Mouse (Mus musculus) intestine, embryonic 16.5 days (tissue): ENCODE measurements at regions not wholly inside any gene's neighbourhood (a gene's known extent, or its start where the extent isn't known, plus 50 kb on each side); places are given as distances from the start of the nearest gene placed in this dataset.

ENCODE experiments used
- ATAC-seq: fragments of 200-750 bp; cut with Nextera tagmentation; 2 replicates; pipeline ENCODE4 v1.8.0; 2017; ENCODE audit warnings: moderate TSS enrichment, moderate library complexity
- H3K27ac ChIP-seq: fragments of 300-500 bp; sonication (generic); 2 replicates; pipeline ENCODE4 v1.5.1; 2014; ENCODE audit warnings: mild to moderate bottlenecking, low read length
- H3K27me3 ChIP-seq: fragments of 300-500 bp; sonication (generic); replicated peaks from 2 replicates; pipeline ENCODE4 v1.6.1; 2014; ENCODE audit warnings: low read length, control low read depth, mixed read lengths; ENCODE audit not compliant: control insufficient read depth, insufficient read depth
- H3K36me3 ChIP-seq: fragments of 300-500 bp; sonication (generic); 2 replicates; pipeline ENCODE4 v1.6.1; 2014; ENCODE audit warnings: low read length, control low read depth; ENCODE audit not compliant: control insufficient read depth, insufficient read depth
- H3K4me1 ChIP-seq: fragments of 300-500 bp; sonication (generic); 2 replicates; pipeline ENCODE4 v1.6.1; 2014; ENCODE audit warnings: low read length, control low read depth, mixed read lengths; ENCODE audit not compliant: control insufficient read depth, insufficient read depth
- H3K4me2 ChIP-seq: fragments of 300-500 bp; sonication (generic); 2 replicates; pipeline ENCODE4 v1.6.1; 2014; ENCODE audit warnings: low read depth, low read length, control low read depth
- H3K4me3 ChIP-seq: fragments of 300-500 bp; sonication (generic); 2 replicates; pipeline ENCODE4 v1.5.1; 2014; ENCODE audit warnings: mild to moderate bottlenecking, low read length
- H3K9ac ChIP-seq: fragments of 300-500 bp; sonication (generic); 2 replicates; pipeline ENCODE4 v1.6.1; 2014; ENCODE audit warnings: low read depth, low read length
- H3K9me3 ChIP-seq: fragments of 300-500 bp; sonication (generic); 2 replicates; pipeline ENCODE4 v1.6.1; 2016; ENCODE audit warnings: low read length, control low read depth; ENCODE audit not compliant: control insufficient read depth
- WGBS: fragments of 180-500 bp; shearing (Covaris S2); extraction: QIAGEN DNeasy Blood & Tissue Kit; methylation state at CpG from one replicate; pipeline ENCODE4 v1.1.7; 2014; 5-methylcytosine and 5-hydroxymethylcytosine counted together

DNA sequence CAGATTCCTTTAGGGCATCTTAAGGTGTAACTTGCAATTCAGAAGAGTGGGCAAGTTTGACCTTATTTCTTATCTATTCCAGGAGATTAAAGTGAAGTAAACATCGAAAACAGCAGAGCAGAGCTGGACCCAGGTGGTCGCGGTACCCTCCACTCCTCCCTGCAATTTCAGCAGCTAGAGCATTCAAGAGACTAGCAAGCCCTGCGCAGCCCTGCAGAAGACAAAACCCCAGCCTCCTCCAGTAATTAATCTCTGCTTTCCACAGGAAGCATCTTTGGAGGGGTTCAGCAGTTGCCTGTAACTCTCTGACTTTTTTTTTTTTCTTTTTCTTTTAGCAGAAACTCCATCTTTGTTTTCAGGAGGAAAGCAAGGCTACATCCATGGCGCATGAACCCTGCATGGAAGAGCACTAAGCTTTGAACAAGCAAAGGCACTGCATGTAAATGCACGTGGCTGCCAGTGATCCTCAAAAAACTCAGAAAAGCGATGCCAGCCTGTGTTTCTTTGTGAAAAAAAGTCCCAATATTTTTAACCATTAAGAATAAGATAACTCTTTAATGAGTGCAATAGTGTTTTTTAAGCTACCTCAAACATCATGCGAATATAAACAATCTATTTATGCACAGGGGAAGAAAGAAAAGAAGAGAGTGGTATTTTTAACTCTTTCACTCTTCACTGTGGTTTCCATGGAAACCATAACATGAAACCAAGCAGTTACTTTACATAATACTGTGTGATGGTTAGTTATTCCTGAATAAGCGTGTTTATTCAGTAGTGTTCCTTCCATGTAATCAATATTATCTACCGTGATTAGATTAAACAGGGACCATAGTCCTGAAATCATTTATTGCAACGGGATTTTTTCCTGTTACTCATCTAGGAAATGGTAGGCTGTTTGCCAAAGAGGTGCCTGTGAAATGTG, 160.6 kb upstream of the Prkcq start:
- Histone ChIP-seq H3K9ac (no peak overlapping the region), H3K27me3 (no peaks in the 10 kb centered on the region), H3K36me3 (no peaks in the 10 kb centered on the region), H3K4me1 (no peaks in the 10 kb centered on the region), H3K4me3 (no peak overlapping the region), H3K27ac (no peak overlapping the region), H3K4me2 (no peak overlapping the region), H3K9me3 (no peaks in the 10 kb centered on the region)
- WGBS, result 62% methylated on average over 11 of the region's 11 CpGs
- ATAC-seq, result no peak

DNA sequence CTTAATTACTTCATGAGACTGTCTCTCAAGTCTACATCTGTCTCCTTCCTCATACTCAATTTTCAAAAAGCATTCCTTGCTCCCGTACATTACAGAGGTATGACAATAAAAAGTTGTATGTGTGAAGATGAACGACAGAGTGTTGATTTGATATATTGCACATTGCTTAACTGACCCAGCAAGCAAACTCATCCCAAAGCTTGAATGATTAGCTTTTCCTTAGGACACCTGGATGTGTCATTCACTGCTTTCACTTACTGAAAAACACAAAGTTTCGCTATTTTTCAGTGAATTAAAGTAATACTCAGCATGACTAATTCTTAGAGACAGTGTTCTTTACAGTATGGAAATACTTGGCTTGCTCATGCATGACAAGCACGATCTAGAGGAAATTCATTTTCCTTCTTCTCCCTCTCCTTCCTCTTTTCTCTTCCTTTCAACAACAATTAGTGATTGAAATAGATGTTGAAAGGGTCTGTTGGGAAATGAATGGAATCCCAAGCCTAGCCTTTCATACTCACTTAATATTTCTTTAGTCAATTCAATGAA, 159.5 kb upstream of the Prkcq start:
- ATAC-seq, result no peak
- WGBS, result 80% methylated on average over 4 of the region's 4 CpGs
- H3K9me3 ChIP-seq, result no peaks in the 10 kb centered on the region
- H3K4me1 ChIP-seq, result no peaks in the 10 kb centered on the region
- H3K27me3 ChIP-seq, result no peaks in the 10 kb centered on the region
- no peaks in the 10 kb centered on the region for H3K36me3 ChIP-seq
- H3K9ac ChIP-seq, result no peak overlapping the region
- H3K27ac ChIP-seq, result no peak overlapping the region
- H3K4me2 ChIP-seq, result no peak overlapping the region
- no peak overlapping the region for H3K4me3 ChIP-seq

DNA sequence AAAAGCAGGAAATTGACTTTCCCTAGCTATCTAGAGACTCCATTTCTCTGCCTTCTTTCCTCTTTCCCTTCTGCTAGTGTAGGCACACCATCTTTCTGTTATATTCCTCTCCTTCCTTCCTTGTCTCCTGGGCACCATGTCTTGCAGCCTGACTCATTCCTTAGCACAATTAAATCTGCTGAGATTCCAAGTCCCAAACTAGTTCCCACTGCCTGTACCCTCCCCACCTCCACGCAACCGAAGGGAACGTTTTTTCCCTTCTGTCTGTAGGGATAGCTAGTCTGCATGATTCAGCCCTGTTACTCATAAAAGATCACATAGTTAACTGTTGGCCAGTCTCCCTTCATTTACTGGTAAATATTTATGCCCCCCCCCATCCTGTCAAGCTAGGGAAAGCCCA, 158.8 kb upstream of the Prkcq start:
- Histone ChIP-seq H3K4me3 (no peak overlapping the region), H3K9ac (no peak overlapping the region), H3K27me3 (no peaks in the 10 kb centered on the region), H3K4me2 (no peak overlapping the region), H3K9me3 (no peaks in the 10 kb centered on the region), H3K27ac (no peak overlapping the region), H3K36me3 (no peaks in the 10 kb centered on the region), H3K4me1 (no peaks in the 10 kb centered on the region)
- ATAC-seq, result no peak
- WGBS, result 85% methylated on average over 3 of the region's 3 CpGs

DNA sequence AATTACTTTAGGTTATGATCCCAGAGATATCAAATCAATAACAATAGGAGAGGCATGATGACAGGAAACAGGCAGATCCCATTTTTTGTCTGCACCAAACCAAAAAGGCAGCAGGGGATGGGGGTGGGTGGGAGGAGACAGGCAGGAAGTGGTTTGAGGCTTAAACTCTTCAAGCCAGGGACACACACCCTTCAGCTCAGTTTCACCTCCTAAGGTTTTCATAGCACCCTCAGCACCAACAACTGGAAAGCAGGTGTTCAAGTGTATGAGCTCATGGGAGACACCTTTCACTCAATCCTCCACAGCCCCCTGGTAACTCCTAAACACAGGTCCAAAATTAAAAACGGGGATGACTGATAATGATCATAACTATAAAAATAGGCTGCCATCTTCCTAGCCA, 155.5 kb upstream of the Prkcq start:
- no peak overlapping the region for H3K4me2 ChIP-seq
- H3K9ac ChIP-seq, result no peak overlapping the region
- no peaks in the 10 kb centered on the region for H3K9me3 ChIP-seq
- H3K27ac ChIP-seq, result no peak overlapping the region
- ATAC-seq, result no peak
- 71% methylated on average over 1 of the region's 1 CpGs for WGBS
- H3K4me1 ChIP-seq, result no peaks in the 10 kb centered on the region
- no peak overlapping the region for H3K4me3 ChIP-seq
- no peaks in the 10 kb centered on the region for H3K27me3 ChIP-seq
- no peaks in the 10 kb centered on the region for H3K36me3 ChIP-seq

DNA sequence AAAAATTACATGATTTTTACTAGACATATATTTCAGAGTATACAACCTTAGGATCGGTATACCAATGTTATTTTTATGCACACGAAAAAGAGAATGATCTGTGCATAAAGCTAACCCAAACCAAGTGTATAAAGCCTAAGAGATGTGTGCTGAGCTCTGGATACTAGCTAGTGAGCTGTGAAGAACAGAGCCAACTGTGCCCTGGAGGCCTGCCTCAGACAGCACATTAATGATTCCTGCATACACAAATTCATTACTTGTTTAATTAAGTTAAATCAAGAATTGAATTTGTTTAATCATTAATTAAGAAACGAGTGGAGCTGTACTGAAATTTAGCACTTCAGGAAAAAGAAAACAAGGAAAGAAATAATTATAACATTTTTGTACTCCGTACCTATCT, 139.0 kb upstream of the Prkcq start:
- whole genome bisulfite sequencing, result 77% methylated on average over 4 of the region's 4 CpGs

DNA sequence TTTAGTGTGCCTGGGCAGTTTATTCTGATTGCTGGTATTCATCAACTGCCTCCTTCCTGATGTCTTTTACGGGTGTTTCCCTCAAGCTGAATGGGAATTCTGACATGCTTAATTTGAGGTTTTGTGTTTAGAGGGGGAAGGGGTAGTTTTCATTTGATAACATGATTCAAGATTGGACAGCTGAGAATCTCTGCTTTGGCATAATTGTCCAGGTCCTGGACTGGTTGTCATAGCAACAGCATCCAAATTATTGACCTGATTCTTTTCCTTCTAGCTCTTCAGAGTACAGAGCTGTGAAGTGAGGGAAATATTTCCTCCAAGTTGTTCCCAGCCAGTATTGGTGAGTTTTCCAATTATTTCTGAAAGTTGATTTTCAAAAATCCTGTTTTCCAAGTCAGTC, 137.7 kb upstream of the Prkcq start:
- H3K9ac ChIP-seq, result no peak overlapping the region
- ATAC-seq, result no peak
- no peaks in the 10 kb centered on the region for H3K9me3 ChIP-seq
- no peak overlapping the region for H3K4me3 ChIP-seq
- 81% methylated on average over 1 of the region's 1 CpGs for WGBS
- H3K4me1 ChIP-seq, result no peaks in the 10 kb centered on the region
- no peak overlapping the region for H3K27ac ChIP-seq
- no peaks in the 10 kb centered on the region for H3K36me3 ChIP-seq
- no peaks in the 10 kb centered on the region for H3K27me3 ChIP-seq
- H3K4me2 ChIP-seq, result no peak overlapping the region

More for the DNA sequence above, 139.0 kb upstream of the Prkcq start:
- no peak for ATAC-seq
- Histone ChIP-seq H3K27ac (no peak overlapping the region), H3K27me3 (no peaks in the 10 kb centered on the region), H3K9me3 (no peaks in the 10 kb centered on the region), H3K9ac (no peak overlapping the region), H3K4me2 (no peak overlapping the region), H3K36me3 (no peaks in the 10 kb centered on the region), H3K4me1 (no peaks in the 10 kb centered on the region), H3K4me3 (no peak overlapping the region)

DNA sequence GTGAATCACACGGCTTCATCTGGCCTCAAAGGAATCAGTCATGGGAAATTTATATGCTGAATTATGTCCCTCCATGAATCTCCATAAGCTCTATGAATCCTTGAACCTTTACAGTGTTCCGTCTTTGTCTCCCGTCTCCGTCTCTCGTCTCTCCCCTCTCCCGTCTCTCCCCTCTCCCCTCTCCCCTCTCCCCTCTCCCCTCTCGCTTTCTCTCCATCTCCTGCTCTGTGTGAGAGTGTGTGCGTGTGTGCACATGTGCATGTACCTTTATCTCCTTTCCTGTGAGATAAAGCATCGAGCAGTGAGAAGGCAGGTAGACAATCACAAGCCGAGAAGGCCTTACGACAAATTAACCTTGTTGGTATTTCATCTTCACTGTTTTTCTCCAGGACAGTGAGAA, 134.6 kb upstream of the Prkcq start:
- Histone ChIP-seq H3K36me3 (no peaks in the 10 kb centered on the region), H3K27me3 (no peaks in the 10 kb centered on the region), H3K4me3 (no peak overlapping the region), H3K9me3 (no peaks in the 10 kb centered on the region), H3K27ac (no peak overlapping the region), H3K9ac (no peak overlapping the region), H3K4me2 (no peak overlapping the region), H3K4me1 (no peaks in the 10 kb centered on the region)
- 67% methylated on average over 11 of the region's 11 CpGs for WGBS
- ATAC-seq, result no peak

DNA sequence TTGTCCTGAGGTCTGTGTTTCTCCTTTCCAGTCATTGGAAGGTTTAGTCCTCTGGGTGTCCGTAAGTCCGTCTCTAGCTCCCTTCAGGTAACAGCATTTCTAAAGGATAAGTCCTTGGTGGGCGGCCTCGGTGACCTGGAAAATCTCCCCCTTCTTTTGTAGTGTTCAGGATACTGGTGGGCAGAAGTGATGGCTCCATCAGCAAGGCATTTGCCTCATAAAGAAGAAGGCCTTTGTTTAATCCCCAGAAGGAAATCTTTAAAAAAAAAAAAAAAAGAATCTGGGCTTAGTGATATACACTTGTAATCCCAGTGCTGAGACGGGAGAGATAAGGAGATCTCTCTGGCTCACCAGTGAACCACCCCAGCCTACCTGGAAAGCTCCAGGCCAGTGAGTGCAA, 133.5 kb upstream of the Prkcq start:
- Histone ChIP-seq H3K4me2 (no peak overlapping the region), H3K9ac (no peak overlapping the region), H3K9me3 (no peaks in the 10 kb centered on the region), H3K4me1 (no peaks in the 10 kb centered on the region), H3K36me3 (no peaks in the 10 kb centered on the region), H3K27me3 (no peaks in the 10 kb centered on the region), H3K27ac (no peak overlapping the region), H3K4me3 (no peak overlapping the region)
- 92% methylated on average over 5 of the region's 5 CpGs for WGBS
- ATAC-seq, result no peak

DNA sequence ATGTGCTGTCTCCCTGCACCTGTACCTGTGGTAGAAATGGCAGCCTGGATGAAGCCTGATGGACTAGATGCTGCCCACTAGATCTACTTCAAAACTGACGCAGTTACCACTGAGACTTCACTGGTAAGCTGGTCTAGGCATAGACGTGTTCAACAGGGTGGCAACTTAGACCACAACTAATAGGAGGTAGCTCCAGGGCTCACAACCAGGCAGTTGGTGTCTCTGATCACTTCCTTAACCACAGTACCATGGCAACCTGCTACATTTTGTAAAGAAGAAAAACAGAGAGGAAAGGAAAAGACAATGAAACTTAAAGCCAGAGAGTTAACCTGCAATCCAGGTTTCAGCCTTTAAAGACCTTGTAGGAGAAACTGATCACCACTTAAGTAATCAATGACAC, 131.9 kb upstream of the Prkcq start:
- Histone ChIP-seq H3K4me1 (no peaks in the 10 kb centered on the region), H3K36me3 (no peaks in the 10 kb centered on the region), H3K9ac (no peak overlapping the region), H3K9me3 (no peaks in the 10 kb centered on the region), H3K27me3 (no peaks in the 10 kb centered on the region), H3K27ac (no peak overlapping the region), H3K4me2 (no peak overlapping the region), H3K4me3 (no peak overlapping the region)
- no peak for ATAC-seq
- WGBS, result 86% methylated on average over 2 of the region's 2 CpGs
